Mouse (Mus musculus): Measurements from ENCODE around the gene Tcea2. TPM values are rescaled to one million over a fixed set of nuclear protein-coding genes. Genes with fewer than 3 reads are reported as not detected.

Tcea2 gene
- polyA plus RNA-seq, 1 experiment from 2014 or later = 30.4 TPM

DNA sequence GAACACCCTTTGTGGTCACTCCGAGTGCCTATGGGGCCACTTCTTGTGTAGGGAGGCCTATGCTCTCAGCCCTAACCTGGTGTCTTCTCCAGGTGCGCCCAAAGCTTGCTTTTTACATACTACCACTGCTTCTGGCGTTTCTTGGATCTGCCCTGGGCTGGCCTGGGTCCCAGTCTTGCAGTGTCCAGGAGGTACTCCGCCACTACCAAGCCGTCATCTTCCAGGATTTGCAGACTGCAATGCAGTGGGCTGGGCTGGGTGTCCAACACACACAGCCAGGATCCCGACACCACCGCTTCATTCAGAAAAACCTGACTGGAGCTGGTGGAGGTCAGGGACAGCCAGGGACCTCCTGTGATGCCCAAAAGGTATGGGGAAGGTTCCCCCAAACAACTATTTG is 21.6 kb upstream of the Tcea2 start:
- Histone ChIP-seq H3K4me3 (no peak overlapping the region), H3K9ac (no peak overlapping the region), H3K4me2 (no peak overlapping the region), H3K36me3 (peaks cover 50% of the 10 kb centered on the region), H3K4me1 (peaks cover 43% of the 10 kb centered on the region), H3K9me3 (no peaks in the 10 kb centered on the region), H3K27ac (no peak overlapping the region), H3K27me3 (no peaks in the 10 kb centered on the region)
- no peak for ATAC-seq (ENCODE audit: insufficient number of reproducible peaks, insufficient read depth, low FRiP score, low TSS enrichment, low read depth)
- 83% methylated on average over 7 of the region's 7 CpGs for WGBS

GRCm38 (mm10) chr2:181658930-181659555 is 21.1 kb upstream of the Tcea2 start:
- WGBS = 38% methylated on average over 17 of the region's 17 CpGs
- ATAC-seq (ENCODE audit: insufficient number of reproducible peaks, insufficient read depth, low FRiP score, low TSS enrichment, low read depth) = 0 out of 2 replicates have a peak, but pooled peaks have one; percentile 17
- H3K4me3 ChIP-seq = no peak overlapping the region
- H3K4me2 ChIP-seq = no peak overlapping the region
- H3K4me1 ChIP-seq = peaks cover 43% of the 10 kb centered on the region
- H3K27me3 ChIP-seq = no peaks in the 10 kb centered on the region
- H3K9me3 ChIP-seq = no peaks in the 10 kb centered on the region
- peaks cover 45% of the 10 kb centered on the region for H3K36me3 ChIP-seq
- H3K9ac ChIP-seq = no peak overlapping the region
- no peak overlapping the region for H3K27ac ChIP-seq

DNA sequence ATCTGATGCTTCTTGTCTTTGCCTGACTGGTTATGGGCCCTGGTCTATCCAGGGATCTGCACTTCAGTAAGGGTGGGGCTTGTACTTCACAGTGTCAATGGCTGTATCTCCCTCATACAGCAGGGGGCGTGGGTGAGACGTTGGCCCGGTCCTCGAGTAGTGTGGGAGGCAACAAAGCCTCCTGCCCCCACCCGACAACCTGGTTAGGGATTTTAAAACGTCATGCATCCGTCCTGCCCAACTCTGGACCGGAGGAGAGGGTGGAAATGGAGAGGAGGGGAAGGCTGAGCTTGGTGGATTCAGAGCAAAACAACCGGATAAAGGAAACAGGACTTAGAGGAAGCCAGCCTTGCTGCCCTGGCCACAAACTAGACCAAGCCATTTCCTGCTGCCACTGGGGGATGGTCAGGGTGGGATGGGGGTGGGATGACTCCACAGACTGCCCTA is 20.5 kb upstream of the Tcea2 start:
- Histone ChIP-seq H3K27ac (no peak overlapping the region), H3K4me2 (no peak overlapping the region), H3K27me3 (no peaks in the 10 kb centered on the region), H3K9ac (no peak overlapping the region), H3K36me3 (peaks cover 41% of the 10 kb centered on the region), H3K4me3 (no peak overlapping the region), H3K9me3 (no peaks in the 10 kb centered on the region), H3K4me1 (peaks cover 43% of the 10 kb centered on the region)
- peak; percentile 38; the same call in 1 of the 2 replicates for ATAC-seq (ENCODE audit: insufficient number of reproducible peaks, insufficient read depth, low FRiP score, low TSS enrichment, low read depth)
- WGBS = 12% methylated on average over 9 of the region's 9 CpGs

- peaks cover 26% of the 10 kb centered on the region for H3K4me1 ChIP-seq
- no peaks in the 10 kb centered on the region for H3K9me3 ChIP-seq
- 82% methylated on average over 3 of the region's 3 CpGs for WGBS
- H3K27me3 ChIP-seq = peaks cover 6% of the 10 kb centered on the region; the same call in 1 of the 2 replicates
- H3K4me2 ChIP-seq = no peak overlapping the region
- peak overlapping the region; percentile 68; the same call in 1 of the 2 replicates for H3K27ac ChIP-seq
- ATAC-seq (ENCODE audit: insufficient number of reproducible peaks, insufficient read depth, low FRiP score, low TSS enrichment, low read depth) = no peak
- peaks cover 12% of the 10 kb centered on the region for H3K36me3 ChIP-seq
- no peak overlapping the region for H3K4me3 ChIP-seq
- H3K9ac ChIP-seq = no peak overlapping the region
Measured at GRCm38 (mm10) chr2:181662620-181663297, 17.4 kb upstream of the Tcea2 start.

DNA sequence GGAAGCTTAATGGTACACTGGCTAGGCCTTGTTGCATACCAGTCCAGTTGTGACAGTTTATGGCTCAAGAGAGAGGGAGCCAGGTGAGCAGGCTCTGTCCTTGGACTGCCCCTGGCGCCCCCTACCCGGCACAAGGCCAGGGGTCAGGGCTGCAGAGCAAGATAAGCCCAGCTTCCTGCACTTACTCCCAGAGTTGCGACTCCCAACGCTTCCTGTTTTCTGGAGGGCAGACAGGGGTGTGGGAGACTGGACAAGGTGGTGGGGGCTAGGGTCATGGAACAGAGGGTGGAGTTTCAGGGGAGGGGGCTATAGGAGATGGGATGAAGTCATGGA is 16.8 kb upstream of the Tcea2 start:
- H3K27ac ChIP-seq = no peak overlapping the region
- WGBS = 14% methylated on average over 4 of the region's 4 CpGs
- ATAC-seq (ENCODE audit: insufficient number of reproducible peaks, insufficient read depth, low FRiP score, low TSS enrichment, low read depth) = no peak; the same call in 1 of the 2 replicates

DNA sequence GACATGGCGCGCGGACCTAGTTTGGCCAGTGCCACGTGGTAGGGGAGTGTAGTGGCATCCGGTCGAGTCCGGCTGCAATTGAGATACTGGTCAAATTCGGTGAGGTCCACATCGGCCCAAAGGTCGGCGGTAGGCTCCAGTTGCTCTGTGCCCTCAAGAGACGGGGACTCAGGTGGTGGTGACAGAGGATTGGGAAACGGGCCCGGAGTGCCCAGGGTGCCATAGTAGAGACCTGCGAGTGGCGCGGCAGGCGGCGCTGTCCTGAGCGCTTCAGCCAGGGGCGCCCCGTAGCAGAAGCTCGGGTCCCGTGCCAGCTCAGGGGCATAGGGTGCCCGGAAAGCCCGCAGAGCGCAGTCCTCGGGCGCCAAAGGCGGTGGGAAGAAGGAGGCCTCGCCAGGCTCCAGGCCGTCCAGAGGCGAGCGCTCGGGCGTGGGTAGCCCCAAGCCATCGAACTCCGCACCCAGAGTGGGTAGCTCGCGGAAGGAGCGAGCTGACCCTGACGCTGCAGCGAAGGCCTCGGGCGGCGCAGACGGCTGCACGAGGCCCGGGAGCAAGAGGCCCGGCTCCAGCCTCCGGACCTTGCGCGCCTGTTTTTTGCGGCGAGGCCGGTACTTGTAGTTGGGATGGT is 9.7 kb upstream of the Tcea2 start:
- Histone ChIP-seq H3K27me3 (peaks cover 66% of the 10 kb centered on the region), H3K4me2 (peak overlapping the region; percentile 80), H3K36me3 (no peaks in the 10 kb centered on the region), H3K4me3 (peak overlapping the region; percentile 56), H3K9me3 (no peaks in the 10 kb centered on the region), H3K9ac (peak overlapping the region; percentile 75), H3K27ac (peak overlapping the region; percentile 74), H3K4me1 (peaks cover 37% of the 10 kb centered on the region)
- 3% methylated on average over 55 of the region's 56 CpGs for WGBS
- ATAC-seq (ENCODE audit: insufficient number of reproducible peaks, insufficient read depth, low FRiP score, low TSS enrichment, low read depth) = no peak

More for the DNA sequence above, 16.8 kb upstream of the Tcea2 start:
- H3K36me3 ChIP-seq = peaks cover 7% of the 10 kb centered on the region; the same call in 1 of the 2 replicates
- no peak overlapping the region for H3K4me3 ChIP-seq
- H3K4me2 ChIP-seq = no peak overlapping the region
- peaks cover 11% of the 10 kb centered on the region for H3K27me3 ChIP-seq
- no peaks in the 10 kb centered on the region for H3K9me3 ChIP-seq
- no peak overlapping the region for H3K9ac ChIP-seq
- H3K4me1 ChIP-seq = peaks cover 25% of the 10 kb centered on the region

GRCm38 (mm10) chr2:181670913-181671311 is 9.2 kb upstream of the Tcea2 start:
- H3K4me2 ChIP-seq = peak overlapping the region; percentile 80
- peak overlapping the region; percentile 75 for H3K9ac ChIP-seq
- 1% methylated on average over 41 of the region's 41 CpGs for WGBS
- no peaks in the 10 kb centered on the region for H3K36me3 ChIP-seq
- peak overlapping the region; percentile 74 for H3K27ac ChIP-seq
- H3K4me3 ChIP-seq = peak overlapping the region; percentile 56
- H3K9me3 ChIP-seq = no peaks in the 10 kb centered on the region
- peaks cover 42% of the 10 kb centered on the region for H3K4me1 ChIP-seq
- H3K27me3 ChIP-seq = peaks cover 66% of the 10 kb centered on the region
- no peak for ATAC-seq (ENCODE audit: insufficient number of reproducible peaks, insufficient read depth, low FRiP score, low TSS enrichment, low read depth)

- peak within 1 kb of the TSS; percentile 80 for H3K4me2 ChIP-seq
- H3K4me3 ChIP-seq = peak within 1 kb of the TSS; percentile 56
- H3K36me3 ChIP-seq = no peaks in the 10 kb centered on the region
- peak; percentile 27; the same call in 1 of the 2 replicates for ATAC-seq (ENCODE audit: insufficient number of reproducible peaks, insufficient read depth, low FRiP score, low TSS enrichment, low read depth)
- under 1% methylated on average over 43 of the region's 43 CpGs for WGBS
- H3K4me1 ChIP-seq = peaks cover 42% of the 10 kb centered on the region
- H3K9ac ChIP-seq = peak within 1 kb of the TSS; percentile 75
- peaks cover 66% of the 10 kb centered on the region for H3K27me3 ChIP-seq
- peak within 1 kb of the TSS; percentile 74 for H3K27ac ChIP-seq
- no peaks in the 10 kb centered on the region for H3K9me3 ChIP-seq
Measured at GRCm38 (mm10) chr2:181671326-181671725, 8.8 kb upstream of the Tcea2 start, which contains the start of gene Sox18. TSS of gene Sox18 (minus strand) at chr2:181671640.

DNA sequence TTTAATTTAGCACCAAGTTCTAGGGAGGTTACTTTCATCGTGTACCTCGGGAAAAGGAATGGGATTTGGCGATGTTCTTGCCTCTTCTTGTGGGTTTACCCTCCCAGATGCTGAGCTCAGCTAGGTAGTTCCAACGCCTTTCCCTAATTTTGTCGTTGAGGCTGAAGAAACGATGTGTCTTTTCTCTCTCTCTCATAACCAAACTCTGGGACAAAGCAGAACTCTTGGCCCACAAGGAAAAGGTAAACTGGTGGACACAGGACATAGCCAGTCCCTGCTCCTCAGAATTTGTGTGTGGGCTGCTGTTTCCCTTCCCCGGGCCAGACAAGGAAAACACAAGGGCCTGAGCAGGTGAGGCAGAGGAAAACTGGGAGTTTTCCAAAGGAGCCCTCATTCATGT is 8.1 kb upstream of the Tcea2 start:
- Histone ChIP-seq H3K9ac (peak overlapping the region; percentile 75; the same call in 1 of the 2 replicates), H3K27me3 (peaks cover 66% of the 10 kb centered on the region), H3K4me2 (peak overlapping the region; percentile 80), H3K4me1 (peaks cover 42% of the 10 kb centered on the region), H3K27ac (peak overlapping the region; percentile 74; the same call in 1 of the 2 replicates), H3K9me3 (no peaks in the 10 kb centered on the region), H3K36me3 (no peaks in the 10 kb centered on the region), H3K4me3 (peak overlapping the region; percentile 56)
- no peak for ATAC-seq (ENCODE audit: insufficient number of reproducible peaks, insufficient read depth, low FRiP score, low TSS enrichment, low read depth)
- WGBS = 19% methylated on average over 7 of the region's 7 CpGs

DNA sequence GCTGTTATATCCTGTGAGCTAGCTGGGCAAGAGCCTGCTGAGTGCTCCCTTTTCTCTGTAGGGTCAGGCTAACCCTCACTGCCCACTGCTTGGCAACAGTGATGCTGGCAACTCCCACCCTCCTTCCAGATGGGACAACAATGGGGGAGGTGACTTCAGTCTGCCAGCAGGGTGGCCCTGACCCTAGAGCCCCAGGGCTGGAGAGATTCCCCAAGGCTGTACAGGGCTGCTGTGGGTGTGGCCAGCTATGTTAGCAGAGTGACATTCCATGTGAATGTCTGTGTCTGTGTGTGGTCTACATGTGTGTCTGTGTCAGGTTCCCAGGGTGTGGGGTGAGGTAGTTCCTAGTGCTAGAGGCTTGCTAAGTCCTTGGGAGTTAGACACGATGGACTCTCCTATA is 6.6 kb upstream of the Tcea2 start:
- ATAC-seq (ENCODE audit: insufficient number of reproducible peaks, insufficient read depth, low FRiP score, low TSS enrichment, low read depth) = no peak
- Histone ChIP-seq H3K27me3 (peaks cover 52% of the 10 kb centered on the region), H3K36me3 (no peaks in the 10 kb centered on the region), H3K4me2 (no peak overlapping the region), H3K9ac (no peak overlapping the region), H3K4me1 (peaks cover 45% of the 10 kb centered on the region), H3K9me3 (no peaks in the 10 kb centered on the region), H3K27ac (0 out of 2 replicates have a peak overlapping the region, but pooled peaks have one; percentile 45), H3K4me3 (no peak overlapping the region)
- WGBS = 32% methylated on average over 1 of the region's 1 CpGs

- Histone ChIP-seq H3K27me3 (peaks cover 38% of the 10 kb centered on the region), H3K36me3 (no peaks in the 10 kb centered on the region), H3K27ac (no peak overlapping the region), H3K4me1 (peaks cover 48% of the 10 kb centered on the region), H3K4me2 (no peak overlapping the region), H3K9ac (no peak overlapping the region), H3K4me3 (no peak overlapping the region), H3K9me3 (no peaks in the 10 kb centered on the region)
- no peak for ATAC-seq (ENCODE audit: insufficient number of reproducible peaks, insufficient read depth, low FRiP score, low TSS enrichment, low read depth)
- 75% methylated on average over 4 of the region's 4 CpGs for WGBS
Measured at GRCm38 (mm10) chr2:181674934-181675333, 5.2 kb upstream of the Tcea2 start.
